Mouse (Mus musculus): Measurements from ENCODE around the gene Fhod1.

DNA sequence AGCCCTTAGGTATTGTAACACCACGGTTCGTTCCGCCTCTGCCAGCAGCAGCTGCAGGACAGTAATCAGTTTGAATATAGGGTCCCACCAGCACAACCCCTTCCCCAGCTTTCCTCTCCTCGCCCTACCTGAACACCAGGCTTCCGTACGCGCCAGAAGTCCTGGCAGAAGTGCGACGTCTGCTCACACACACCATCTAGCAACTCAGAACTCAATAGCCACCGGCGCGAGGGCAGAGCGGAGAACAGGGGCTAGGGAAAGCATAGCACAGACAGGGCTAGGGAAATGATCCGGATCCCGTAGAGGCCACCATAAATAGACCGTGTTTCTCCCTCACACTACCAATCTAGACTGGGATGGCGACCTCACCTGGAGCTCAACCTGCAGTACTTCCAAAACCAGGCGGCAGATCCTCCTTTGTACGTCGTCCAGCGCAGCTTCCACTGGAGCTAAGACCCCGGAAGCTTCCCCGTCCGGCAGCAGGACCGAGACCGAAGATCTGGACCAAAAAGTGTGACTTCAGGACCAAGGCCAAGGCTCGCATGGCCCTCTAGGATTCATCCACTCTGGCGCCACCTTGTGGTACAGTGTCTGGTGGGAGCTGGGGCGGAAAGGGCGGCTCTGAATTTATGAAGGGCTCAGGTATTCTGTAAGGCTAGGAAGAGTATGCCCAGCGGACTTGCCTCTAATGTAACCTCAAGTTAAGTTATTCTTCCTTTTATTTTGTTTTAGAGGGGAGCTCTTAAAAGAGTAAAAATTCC lies 57.0 kb downstream of the Fhod1 start:
- TF ChIP-seq E2F4 (IDR thresholded peaks at IDR 0.05; ENCODE audit: insufficient read depth) = no peak
- TF ChIP-seq POLR2A (IDR thresholded peaks at IDR 0.05; ENCODE audit: insufficient read length, low read depth) = no peak
- TF ChIP-seq USF1 (IDR thresholded peaks at IDR 0.05; ENCODE audit: low read depth) = no peak
- no peak for TF ChIP-seq MYOD1 (IDR thresholded peaks at IDR 0.05; ENCODE audit: control insufficient read depth in 1 of 3, insufficient read length in 2 of 3, low read depth in 2 of 3)
- no peak for TF ChIP-seq POLR2AphosphoS2 (IDR thresholded peaks at IDR 0.05; ENCODE audit: insufficient read length, low read depth)
- no peak for TF ChIP-seq CEBPB (IDR thresholded peaks at IDR 0.05; ENCODE audit: insufficient read depth, poor library complexity, severe bottlenecking)
- TF ChIP-seq TCF12 (IDR thresholded peaks at IDR 0.05; ENCODE audit: insufficient read depth, poor library complexity, severe bottlenecking) = no peak
- no peak for TF ChIP-seq MYOG (IDR thresholded peaks at IDR 0.05; ENCODE audit: control insufficient read depth in 1 of 3, insufficient read depth in 1 of 3, insufficient read length in 2 of 3, low read depth in 2 of 3)
- TF ChIP-seq REST (IDR thresholded peaks at IDR 0.05; ENCODE audit: insufficient read depth, insufficient read length) = peak; percentile 95
- no peak for TF ChIP-seq MAX (IDR thresholded peaks at IDR 0.05; ENCODE audit: low read depth)
